Mouse (Mus musculus) right cerebral cortex, postnatal 36 days (tissue): ENCODE data around the gene Ppp1r8.
A peak's percentile ranks its signal among the peaks of the same experiment; 100 is the strongest.
"Not testable (repeated sequence)": the region's sequence is repeated elsewhere in the genome, so short reads cannot be mapped to it uniquely, and the experiment has no call there.

Experiments
- DNase-seq, 2 experiments: peaks; one replicate each; pipeline ENCODE4 v3.0.0; 2022; ENCODE audit warnings: low spot score in 2 of 2, mixed read lengths in 1 of 2

Gene Ppp1r8

DNA sequence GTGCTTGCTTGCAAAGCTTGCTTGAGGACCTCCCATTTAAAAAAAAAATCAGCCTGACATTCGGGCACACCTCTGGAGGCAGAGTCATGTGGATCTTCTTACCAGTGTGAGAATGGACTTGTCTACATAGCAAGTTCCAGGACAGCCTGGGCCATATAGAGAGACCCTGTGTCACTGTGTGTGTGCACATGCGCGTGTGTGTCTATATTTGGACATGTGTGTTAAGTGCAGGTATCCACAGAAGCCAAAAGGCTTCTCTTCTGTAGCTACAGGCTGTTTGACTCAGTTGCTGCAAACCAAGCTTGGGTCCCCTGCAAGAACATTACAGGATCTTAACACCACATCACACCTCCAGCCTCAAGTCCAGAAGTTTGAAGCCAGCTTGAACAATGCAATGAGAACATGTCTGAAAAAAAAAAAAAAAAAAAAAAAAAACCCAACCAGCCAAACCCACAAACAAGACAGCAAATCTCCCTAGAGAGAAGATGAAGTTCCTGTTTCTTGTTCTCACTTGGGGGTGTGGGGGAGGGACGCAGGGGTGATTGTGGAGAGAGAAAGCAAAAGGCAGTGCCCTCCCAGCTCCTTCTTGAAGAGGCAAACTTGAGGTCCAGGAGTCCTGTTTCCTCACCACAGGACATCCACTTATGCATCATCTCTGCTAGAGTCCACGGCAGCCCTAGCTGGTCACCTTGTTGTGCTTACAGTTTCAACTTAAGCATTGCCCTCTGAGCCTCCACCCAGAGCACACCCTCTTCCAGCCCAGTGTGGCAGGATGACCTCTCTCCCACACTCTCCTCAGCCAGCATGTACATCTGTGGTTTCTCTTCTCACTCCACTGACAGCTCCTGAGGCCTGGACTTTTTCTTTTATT, 35.0 kb downstream of the Ppp1r8 start:
- no peak for DNase-seq

DNA sequence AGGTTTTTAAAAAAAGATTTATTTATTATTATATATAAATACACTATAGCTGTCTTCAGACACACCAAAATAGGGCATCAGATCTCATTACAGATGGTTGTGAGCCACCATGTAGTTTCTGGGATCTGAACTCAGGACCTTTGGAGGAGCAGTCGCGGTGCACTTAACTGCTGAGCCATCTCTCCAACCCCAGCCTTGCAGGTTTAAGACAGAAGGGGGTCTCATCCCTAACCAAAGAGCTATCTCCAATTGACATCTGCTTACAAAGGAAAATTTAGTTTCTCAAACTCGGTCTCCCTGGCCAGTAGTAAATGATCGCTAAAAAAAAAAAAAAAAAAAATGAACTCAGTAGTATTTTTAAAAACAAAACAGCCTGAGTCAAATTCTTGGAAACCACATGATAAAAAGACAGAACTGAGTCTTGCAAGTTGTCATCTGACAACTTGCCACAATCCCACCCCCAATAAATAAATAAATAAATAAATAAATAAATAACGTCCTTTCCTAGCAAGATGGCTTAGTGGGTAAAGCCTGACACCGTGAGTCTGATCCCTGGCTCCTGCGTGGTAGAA, 36.3 kb downstream of the Ppp1r8 start:
- no peak for DNase-seq

DNA sequence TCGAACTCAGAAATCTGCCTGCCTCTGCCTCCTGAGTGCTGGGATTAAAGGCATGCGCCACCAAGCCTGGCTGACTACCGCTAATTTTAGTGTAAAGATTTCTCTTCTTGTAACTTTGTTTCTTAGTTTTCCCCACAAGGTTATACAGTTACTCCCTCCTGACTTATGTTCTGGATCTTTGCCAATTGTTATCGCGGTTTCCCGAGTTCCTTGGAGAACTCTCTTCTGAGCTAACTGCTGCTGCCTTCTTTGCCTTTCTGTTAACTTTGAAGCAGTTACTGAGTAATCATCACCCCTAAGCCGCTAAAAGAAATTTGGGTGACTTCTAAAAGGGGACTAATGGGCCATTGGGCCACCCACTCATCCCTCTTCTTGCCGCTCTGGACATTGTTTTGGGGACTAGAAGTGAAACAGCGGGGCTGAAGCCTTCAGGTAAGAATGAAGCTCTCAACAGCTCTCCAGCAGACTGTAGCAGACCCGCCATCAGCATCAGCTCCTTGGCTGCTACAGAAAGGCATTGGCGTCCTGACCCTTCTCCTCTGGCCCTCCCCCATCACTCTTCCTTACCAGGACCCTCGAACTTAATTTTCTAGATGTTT, 37.3 kb downstream of the Ppp1r8 start:
- no peak for DNase-seq

DNA sequence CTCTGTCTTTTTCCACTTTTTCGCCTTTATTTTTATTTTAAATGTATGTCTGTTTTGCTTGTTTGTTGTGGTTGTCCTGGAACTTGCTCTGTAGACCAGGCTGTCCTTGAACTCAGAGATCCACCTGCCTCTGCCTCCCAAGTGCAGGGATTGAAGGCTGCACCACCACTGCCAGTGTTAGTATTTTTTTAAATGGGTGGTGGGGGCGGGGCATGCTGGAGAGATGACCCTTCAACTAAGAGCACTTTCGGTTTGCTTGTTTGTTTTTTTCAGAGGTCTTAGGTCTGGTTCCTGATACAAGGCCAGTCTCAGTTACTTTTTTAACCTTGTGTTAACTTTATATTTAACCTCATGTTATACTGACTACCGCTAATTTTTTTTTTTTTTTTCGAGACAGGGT, 37.8 kb downstream of the Ppp1r8 start:
- DNase-seq: no peak

DNA sequence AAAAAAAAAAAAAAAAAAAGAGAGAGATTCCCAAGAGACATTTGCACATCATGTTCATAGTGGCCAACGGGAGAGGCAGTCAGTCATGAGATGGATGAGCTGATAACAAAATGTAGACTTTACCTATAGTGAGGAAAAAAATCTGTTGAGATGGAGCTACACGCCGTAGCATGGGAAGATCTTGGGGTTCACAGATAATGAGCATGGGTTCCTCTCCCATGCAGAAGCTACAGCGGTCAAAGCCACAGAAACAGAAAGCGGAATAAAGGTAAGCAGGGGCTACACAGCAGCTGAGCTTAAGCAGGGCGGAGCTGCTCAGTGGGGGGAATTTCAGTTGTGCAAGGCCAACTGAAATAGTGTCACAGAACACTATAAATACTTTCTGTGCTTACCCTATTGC, 38.6 kb downstream of the Ppp1r8 start:
- no peak for DNase-seq

DNA sequence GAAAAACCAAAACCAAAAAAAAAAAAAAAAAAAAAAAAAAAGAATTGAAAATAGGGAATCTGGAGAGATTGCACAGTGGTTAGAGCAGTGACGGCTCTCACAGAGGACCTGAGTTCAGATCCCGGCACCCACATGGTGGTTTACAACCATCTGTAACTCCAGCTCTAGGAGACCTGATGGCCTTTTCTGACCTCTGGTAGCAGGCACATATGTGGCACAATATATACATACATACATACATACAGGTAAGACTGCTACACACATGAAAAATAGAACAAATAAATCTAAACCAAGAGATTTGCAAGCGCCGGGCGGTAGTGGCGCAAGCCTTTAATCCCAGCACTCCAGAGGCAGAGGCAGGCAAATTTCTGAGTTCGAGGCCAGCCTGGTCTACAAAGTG, 39.1 kb downstream of the Ppp1r8 start:
- DNase-seq: no peak

DNA sequence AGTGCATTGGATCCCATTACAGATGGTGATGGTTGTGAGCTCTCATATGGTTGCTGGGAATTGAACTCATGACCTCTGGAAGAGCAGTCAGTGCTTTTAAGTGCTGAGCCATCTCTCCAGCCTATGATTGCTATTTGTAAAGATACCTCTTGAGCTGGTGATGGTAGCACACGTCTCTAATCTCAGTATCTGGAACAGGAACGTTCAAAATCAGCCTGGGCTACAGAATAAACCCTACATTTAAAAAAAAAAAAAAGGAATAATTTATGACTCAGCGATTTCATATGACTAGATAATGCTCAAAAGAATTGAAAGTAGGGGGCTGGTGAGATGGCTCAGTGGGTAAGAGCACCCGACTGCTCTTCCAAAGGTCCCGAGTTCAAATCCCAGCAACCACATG, 39.8 kb downstream of the Ppp1r8 start:
- no peak for DNase-seq

DNA sequence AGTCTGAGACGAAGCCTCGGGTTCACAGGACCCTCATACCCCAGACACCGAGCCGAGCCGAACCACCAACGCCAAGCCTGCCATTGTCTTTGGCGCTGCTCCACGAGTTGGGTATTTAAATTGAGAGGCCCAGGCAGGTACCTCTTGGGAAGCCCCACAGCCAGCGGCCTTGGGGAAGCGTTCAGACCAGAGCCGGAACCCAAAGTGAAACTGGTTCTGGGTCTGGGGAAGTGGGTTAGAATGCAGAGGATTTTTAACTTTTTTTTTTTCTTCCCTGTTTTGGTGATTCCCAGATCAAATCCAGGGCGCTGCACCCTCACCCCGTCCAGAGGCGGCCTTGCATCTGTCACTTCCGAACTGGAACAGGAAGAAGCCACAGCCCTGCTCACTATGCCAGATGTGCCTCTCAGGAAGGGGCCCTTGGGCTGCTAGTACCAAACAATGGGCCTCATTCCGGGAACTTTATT, 40.8 kb downstream of the Ppp1r8 start:
- no peak for DNase-seq

DNA sequence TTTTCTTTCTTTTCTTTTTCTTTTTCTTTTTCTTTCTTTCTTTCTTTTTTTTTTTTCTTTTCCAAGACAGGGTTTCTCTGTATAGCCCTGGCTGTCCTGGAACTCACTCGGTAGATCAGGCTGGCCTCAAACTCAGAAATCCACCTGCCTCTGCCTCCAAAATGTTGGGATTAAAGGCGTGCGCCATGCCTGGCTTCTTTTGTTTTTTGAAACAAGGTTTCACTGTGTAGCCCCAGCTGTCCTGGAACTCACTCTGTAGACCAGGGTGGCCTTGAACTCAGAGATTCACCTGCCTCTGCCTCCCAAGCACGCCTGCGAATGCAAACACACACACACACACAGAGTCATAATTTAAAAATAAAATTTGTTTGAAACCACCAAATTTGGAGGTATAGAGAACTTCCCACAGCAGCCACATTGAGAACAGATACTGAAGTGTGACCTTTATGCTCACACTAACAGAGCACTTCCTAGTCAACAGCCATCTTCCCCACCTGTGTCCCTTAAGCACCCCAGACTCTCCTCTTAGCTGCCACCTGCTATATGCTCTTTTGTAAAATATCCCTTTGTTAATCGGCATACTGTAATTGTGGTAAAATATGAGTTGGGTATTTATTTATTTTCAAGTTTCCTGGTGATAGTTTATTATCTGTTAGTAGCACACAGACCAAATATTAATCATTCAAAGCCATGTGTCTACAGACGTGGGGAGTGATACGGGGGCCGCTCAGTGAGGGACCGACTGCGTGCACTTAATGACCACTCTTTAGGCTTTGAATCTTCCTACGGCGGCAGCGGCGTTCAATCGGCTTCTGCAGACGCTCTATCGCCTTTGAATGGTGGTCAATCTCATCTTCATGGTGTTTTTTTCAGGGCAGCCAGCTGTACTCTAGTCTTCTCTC, 41.5 kb downstream of the Ppp1r8 start:
- no peak for DNase-seq

DNA sequence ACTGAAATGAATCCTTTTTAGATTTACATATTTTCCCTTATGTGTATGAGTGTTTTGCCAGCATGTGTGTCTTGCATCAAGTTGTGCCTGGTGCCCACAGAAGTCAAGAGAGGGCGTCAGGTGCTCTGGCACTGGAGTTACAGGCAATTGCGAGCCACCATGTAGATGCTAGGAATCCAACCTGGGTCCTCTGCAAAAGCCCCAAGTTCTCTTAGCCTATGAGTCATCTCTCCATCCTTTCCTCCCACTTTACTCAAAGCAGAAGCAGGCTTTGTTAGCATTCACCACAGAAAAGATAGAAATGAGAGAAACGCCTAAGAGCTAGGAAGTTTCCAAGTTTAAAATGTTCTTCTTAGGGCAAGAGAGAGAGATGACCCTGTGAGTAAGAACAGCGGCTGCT, 43.1 kb downstream of the Ppp1r8 start:
- DNase-seq: no peak

DNA sequence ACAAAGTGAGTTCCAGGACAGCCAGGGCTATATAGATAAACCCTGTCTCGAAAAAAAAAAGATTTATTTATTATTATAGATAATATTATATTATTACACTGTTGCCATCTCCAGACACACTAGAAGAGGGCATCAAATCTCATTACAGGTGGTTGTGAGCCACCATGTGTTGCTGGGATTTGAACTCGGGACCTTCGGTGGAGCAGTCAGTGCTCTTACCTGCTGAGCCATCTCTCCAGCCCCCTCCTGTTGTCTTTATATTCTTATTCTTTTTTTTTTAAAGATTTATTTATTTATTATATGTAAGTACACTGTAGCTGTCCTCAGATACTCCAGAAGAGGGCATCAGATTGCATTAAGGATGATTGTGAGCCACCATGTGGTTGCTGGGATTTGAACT, 44.3 kb downstream of the Ppp1r8 start:
- DNase-seq: not testable (repeated sequence)

DNA sequence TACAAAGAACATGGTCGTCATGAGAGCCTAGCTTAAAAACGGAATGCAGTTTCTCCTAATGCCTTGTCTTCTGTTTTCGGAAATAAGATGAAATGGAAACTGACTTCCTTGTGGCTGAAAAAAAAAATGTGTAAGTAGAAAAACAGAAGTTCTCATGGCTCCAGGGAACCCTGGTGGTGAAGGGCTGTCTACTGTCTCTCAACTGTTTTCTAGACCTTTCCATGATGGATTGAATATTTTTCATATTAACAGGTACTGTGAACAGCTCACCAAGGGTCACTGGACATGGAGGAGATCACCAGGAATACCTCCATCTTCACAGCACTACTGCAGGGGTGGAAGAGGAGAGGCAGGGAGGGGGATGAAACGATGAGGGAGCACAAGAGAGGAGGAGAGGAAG, 44.9 kb downstream of the Ppp1r8 start:
- no peak for DNase-seq

DNA sequence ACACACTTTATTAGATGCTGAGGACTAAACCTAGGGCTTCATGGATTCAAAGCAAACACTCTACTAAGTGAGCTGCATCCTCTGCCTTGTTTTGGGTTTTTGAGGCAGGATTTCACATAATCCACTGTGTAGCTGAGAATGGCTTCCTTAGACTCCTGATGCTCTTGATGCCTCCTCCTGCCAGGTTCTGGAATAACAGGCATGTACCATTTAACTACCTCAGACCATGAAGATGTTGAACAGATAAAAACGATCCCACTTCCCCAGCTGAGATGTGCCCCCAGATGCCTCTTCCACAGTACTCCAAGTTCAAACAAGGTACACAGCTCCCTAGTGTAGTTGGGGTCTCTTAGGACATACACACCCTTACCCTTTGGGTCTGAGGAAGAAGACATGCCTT, 45.5 kb downstream of the Ppp1r8 start:
- DNase-seq: no peak

DNA sequence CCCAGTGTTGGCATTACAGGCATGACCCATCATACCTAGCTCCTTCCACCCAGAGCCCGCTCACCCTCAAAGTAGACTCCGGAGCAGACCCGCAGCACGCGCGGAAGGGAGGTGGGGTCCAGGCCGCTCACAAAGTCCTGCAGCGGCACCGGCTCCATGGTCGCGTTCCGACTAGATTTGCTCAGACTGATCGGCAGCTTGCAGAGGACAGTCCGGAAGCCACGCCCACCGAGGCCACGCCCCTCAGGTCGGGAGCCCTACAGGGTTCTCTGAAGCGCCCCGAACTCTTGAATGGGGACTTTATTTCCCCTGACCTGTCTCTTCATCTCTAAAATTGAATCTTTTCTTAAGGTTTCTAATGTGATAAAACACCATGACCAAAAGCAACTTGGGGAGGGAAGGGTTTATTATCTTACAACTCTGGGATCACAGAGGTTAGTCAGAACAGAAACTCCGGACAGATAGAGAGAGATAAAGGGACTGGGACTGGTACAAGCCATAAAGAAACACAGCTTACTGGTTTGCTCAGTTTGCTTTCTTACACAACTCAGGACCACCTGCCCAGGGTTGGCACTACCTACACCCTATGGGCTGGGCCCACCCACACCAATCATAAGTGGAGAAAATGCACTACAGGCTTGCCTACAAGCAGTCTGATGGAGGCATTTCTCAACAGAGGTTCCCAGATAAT, 46.6 kb downstream of the Ppp1r8 start, which contains the start of gene Themis2:
Gene Themis2, minus strand, starts transcription at position 192 of the 691 bp plus-strand sequence.
- peak in 1 of 2 experiments; percentile 20 for DNase-seq

DNA sequence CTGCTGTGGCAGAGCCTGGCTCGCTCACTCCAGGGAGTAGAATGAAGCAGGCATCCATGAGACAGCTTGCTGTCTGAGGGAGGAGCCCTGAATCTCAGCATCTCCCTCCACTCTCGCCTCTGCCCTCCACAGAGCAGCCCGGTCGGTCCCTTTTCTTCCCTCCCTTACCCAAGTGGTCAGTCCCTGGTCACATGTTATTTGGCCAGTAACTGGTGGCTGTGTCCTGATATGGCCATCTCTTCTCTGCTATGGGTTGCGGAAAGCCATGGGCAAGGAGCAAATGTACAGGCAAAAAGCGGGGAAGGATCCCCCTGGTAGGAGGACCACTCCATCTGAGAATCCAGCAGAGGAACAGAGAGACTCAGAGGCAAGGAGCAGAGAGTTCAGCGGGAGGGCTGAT, 47.8 kb downstream of the Ppp1r8 start:
- DNase-seq: no peak

DNA sequence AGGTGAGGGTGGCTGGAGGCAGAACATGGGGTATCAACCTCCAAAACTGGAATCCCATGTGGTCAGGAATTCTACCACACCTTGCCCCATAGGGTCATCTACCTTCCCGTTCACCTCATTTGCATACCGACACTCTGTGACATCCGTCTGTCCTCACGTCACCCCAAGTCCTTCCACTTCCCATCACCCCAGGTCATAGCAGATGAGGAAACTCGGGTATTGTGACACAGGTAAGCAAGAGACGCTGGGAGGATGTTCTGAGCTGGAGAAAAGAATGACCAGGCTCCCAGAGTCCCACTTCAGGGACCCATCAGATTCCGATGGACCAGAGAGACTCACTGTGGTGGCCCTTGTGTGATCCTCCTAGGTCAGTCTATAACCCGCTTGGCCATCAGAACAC, 48.2 kb downstream of the Ppp1r8 start:
- no peak for DNase-seq

DNA sequence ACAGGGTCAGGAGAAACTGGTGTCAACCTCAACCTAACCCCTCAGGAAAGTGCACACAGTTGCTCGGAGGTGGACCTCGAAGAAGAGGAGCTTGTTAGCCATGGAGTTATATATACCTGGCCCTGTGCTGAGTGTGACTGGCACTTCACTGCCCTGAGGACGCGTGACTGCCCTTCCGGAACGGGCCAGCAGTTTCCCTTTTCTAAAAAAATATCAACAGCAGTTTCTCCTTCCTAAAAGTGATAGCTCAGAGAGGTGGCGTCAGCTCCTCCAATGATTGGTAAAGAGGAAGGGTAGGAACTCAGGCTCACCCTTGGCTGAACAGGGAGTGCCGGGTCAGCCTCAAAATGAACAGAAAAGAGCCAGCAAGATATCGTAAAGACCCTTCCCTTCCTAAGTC, 48.9 kb downstream of the Ppp1r8 start:
- DNase-seq: no peak

DNA sequence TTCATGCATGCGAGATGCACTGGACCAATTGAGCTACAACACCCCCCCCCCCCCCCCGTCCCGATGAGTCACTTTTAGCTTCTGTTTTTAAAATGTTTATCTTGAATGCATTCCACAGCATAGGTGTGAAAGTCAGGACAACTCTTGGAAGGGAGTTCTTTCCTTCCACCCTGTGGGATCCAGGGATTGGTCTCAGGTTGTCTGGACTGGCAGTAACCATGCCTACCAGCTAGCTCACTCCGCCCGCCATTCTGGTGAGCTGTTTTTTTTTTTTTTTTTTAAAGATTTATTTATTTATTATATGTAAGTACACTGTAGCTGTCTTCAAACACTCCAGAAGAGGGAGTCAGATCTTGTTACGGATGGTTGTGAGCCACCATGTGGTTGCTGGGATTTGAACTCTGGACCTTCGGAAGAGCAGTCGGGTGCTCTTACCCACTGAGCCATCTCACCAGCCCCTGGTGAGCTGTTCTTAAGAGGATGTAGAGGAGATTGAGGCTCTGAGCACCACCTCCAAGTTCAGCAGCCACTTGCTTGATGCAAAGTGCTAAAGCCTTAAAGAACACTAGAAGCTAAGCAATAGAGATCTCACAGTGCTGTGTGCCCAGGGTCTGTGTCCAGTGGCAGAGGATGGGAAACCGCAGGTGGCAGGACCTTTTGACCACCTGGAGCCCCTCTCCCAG, 49.5 kb downstream of the Ppp1r8 start:
- not testable (repeated sequence) for DNase-seq

DNA sequence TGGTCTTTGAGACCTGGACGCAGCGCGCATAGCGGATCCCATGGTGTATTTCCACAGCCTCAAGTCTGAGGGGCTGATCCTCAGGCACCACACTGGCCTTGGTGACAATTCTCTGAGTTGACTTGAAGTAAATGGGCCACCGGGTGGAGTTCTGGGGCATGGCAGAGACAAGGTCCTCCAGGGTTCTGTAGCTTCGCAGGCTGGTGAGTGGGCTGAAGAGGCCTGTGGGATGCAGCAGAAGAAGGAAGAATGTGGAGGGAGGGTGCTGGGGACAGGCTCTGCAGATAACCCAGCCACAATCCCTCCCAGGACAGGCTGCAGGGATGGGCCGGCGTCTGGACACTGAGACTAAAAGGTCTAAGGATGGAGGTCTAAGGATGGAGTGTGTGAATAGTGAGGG, 53.2 kb downstream of the Ppp1r8 start:
- DNase-seq: no peak

DNA sequence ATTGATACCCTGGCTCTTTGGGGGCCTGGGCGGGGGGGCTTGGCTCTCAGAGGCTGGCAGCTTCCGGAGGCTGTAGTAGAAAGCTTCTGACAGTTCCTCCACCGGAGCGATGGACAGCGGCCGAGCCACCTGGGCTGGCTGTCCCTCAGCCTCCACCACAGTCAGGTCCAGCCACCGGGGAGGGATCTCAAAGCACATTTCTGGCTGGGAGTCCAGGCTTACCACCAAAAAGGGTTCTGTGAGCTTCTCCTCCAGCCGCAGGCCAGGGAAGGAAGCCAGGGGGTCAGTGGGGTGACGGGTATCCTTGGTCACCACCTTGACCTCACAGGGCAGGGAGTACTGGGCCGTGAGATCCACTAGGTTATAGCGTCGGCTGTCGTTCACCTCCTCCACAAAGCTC, 57.7 kb downstream of the Ppp1r8 start:
- no peak for DNase-seq

DNA sequence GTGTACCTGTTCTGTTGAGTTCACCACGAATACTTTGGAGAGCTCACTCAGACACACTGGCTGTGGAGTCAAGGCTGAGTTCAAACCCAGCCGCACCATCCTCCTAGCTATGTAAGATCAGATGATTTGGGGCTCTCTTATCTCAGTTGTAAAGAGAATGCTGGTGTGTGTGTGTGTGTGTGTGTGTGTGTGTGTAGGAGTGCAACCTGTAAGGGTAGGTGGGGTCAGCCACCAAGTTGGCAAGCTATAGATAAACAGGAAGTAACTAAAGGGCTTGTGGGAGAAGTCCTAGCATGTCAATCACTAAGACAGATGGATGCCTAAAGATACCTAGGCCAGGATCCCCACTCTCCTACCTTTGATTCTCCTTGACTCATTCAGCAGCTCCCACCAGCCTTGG, 59.2 kb downstream of the Ppp1r8 start:
- no peak for DNase-seq
